Mouse (Mus musculus): ENCODE measurements around the gene Usp34.

- TF ChIP-seq CTCF (IDR thresholded peaks at IDR 0.05; ENCODE audit: control insufficient read depth, insufficient read depth, low read length) (no peak), POLR2A (IDR thresholded peaks at IDR 0.05; ENCODE audit: borderline replicate concordance, control insufficient read depth, low read depth, low read length) (no peak)
Observed at GRCm38 (mm10) chr11:23396608-23397007, 89.9 kb downstream of the Usp34 start.
